Mouse (Mus musculus): ENCODE data around the gene Ramp3. TPM values are rescaled to one million over a fixed set of nuclear protein-coding genes. Genes with fewer than 3 reads are reported as not detected.
A peak's percentile ranks its signal among the peaks of the same experiment; 100 is the strongest.

Ramp3 gene
- polyA plus RNA-seq (2014; fragmentation: Nextera tagmentation; extraction: Ambion mirVana), result 10.4 and 10.6 TPM in 2 replicates

- Histone ChIP-seq H3K9ac (ENCODE audit: low read depth, low read length) (peak within 1 kb of the TSS; percentile 45; the same call in 1 of the 2 replicates), H3K27me3 (ENCODE audit: control insufficient read depth, insufficient read depth, low read length) (no peaks in the 10 kb centered on the region), H3K4me2 (replicated peaks; ENCODE audit: low read depth, low read length) (peak within 1 kb of the TSS; percentile 72), H3K4me3 (ENCODE audit: low read length) (peak within 1 kb of the TSS; percentile 43), H3K36me3 (ENCODE audit: control insufficient read depth, insufficient read depth, low read length) (no peaks in the 10 kb centered on the region), H3K9me3 (ENCODE audit: control insufficient read depth, low read length) (no peaks in the 10 kb centered on the region), H3K4me1 (ENCODE audit: control insufficient read depth, insufficient read depth, low read length) (0 out of 2 replicates have a peak, but pooled peaks cover 3% of the 10 kb centered on the region), H3K27ac (ENCODE audit: low read depth, low read length) (no peak within 1 kb of the TSS)
- ATAC-seq (ENCODE audit: low FRiP score, low TSS enrichment), result peak; percentile 88
- WGBS, result under 1% methylated on average over 18 of the region's 18 CpGs
Observed at GRCm38 (mm10) chr11:6658271-6658670, at the start of gene Ramp3. Ramp3 (plus strand) TSS chr11:6658521.

GRCm38 (mm10) chr11:6615250-6616205 is 42.8 kb upstream of the Ramp3 start:
- no peak overlapping the region for H3K4me3 ChIP-seq (ENCODE audit: low read length)
- WGBS, result 95% methylated on average over 12 of the region's 12 CpGs
- H3K9ac ChIP-seq (ENCODE audit: low read depth, low read length), result no peak overlapping the region
- no peak overlapping the region for H3K4me2 ChIP-seq (replicated peaks; ENCODE audit: low read depth, low read length)
- ATAC-seq (ENCODE audit: low FRiP score, low TSS enrichment), result no peak
- peaks cover 82% of the 10 kb centered on the region for H3K36me3 ChIP-seq (ENCODE audit: control insufficient read depth, insufficient read depth, low read length)
- H3K9me3 ChIP-seq (ENCODE audit: control insufficient read depth, low read length), result no peaks in the 10 kb centered on the region
- H3K4me1 ChIP-seq (ENCODE audit: control insufficient read depth, insufficient read depth, low read length), result no peaks in the 10 kb centered on the region
- no peaks in the 10 kb centered on the region for H3K27me3 ChIP-seq (ENCODE audit: control insufficient read depth, insufficient read depth, low read length)
- H3K27ac ChIP-seq (ENCODE audit: low read depth, low read length), result no peak overlapping the region

DNA sequence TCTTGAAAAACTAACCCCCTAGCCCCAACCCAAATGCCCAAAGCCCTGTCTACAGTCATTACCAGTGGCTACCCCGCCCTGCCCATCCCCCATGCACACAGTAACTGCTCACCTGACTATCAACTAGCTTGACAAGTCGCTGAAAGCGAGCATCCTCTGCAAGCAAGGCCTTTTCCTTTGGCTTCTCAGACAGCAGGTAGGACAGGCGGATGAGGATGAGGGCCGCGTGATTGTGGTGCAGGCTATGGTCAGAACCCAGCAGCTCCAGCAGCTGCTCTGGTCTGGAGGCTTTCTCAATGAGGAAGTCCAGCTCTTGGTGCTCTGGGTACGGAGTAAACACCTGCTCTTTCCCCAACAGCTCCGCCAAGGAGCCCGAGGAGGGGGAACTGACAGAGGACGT is 34.6 kb upstream of the Ramp3 start:
- no peak overlapping the region for H3K4me3 ChIP-seq (ENCODE audit: low read length)
- no peak overlapping the region for H3K27ac ChIP-seq (ENCODE audit: low read depth, low read length)
- H3K9me3 ChIP-seq (ENCODE audit: control insufficient read depth, low read length), result no peaks in the 10 kb centered on the region
- H3K36me3 ChIP-seq (ENCODE audit: control insufficient read depth, insufficient read depth, low read length), result peaks cover 59% of the 10 kb centered on the region
- H3K4me2 ChIP-seq (replicated peaks; ENCODE audit: low read depth, low read length), result no peak overlapping the region
- H3K9ac ChIP-seq (ENCODE audit: low read depth, low read length), result no peak overlapping the region
- WGBS, result 94% methylated on average over 10 of the region's 10 CpGs
- no peaks in the 10 kb centered on the region for H3K27me3 ChIP-seq (ENCODE audit: control insufficient read depth, insufficient read depth, low read length)
- no peak for ATAC-seq (ENCODE audit: low FRiP score, low TSS enrichment)
- peaks cover 19% of the 10 kb centered on the region for H3K4me1 ChIP-seq (ENCODE audit: control insufficient read depth, insufficient read depth, low read length)

DNA sequence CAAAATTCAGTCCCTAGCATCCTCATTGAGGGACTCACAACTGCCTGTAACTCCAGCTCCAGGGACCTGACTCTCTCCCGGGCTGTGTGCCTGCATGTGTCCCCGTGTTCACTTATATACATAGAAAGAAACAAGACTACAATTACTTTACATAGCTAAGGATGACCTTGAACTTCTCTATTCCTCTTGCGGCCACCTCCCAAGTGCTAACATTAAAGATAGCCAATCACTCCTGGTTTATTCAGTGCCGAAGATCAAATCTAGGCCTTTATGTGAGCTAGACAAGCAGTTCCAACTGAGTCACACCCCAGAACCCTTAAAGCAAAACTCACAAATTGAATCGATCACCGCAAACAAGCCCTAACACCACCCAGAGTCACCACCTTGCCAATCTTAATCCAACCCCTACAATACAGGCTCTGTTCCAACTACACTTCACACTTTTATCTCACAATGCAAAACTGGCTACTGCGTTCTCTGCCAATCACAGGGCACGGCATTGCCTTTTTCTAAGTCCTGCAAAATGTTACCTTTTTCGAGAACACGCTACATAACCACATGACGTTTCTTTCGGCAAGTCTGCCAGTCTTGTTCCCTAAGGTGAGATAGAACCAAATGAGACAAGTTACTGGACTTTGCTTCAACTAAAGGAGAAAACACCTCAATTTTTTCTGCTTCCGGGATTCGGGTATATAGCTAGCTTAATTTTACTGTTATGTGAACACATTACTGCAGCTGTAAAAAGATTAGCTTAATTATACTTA is 33.5 kb upstream of the Ramp3 start:
- Histone ChIP-seq H3K9me3 (ENCODE audit: control insufficient read depth, low read length) (no peaks in the 10 kb centered on the region), H3K27ac (ENCODE audit: low read depth, low read length) (no peak overlapping the region), H3K4me3 (ENCODE audit: low read length) (peak overlapping the region; percentile 86), H3K9ac (ENCODE audit: low read depth, low read length) (peak overlapping the region; percentile 71), H3K27me3 (ENCODE audit: control insufficient read depth, insufficient read depth, low read length) (no peaks in the 10 kb centered on the region), H3K4me1 (ENCODE audit: control insufficient read depth, insufficient read depth, low read length) (peaks cover 19% of the 10 kb centered on the region), H3K4me2 (replicated peaks; ENCODE audit: low read depth, low read length) (peak overlapping the region; percentile 64), H3K36me3 (ENCODE audit: control insufficient read depth, insufficient read depth, low read length) (peaks cover 48% of the 10 kb centered on the region)
- no peak for ATAC-seq (ENCODE audit: low FRiP score, low TSS enrichment)
- 69% methylated on average over 14 of the region's 14 CpGs for WGBS

DNA sequence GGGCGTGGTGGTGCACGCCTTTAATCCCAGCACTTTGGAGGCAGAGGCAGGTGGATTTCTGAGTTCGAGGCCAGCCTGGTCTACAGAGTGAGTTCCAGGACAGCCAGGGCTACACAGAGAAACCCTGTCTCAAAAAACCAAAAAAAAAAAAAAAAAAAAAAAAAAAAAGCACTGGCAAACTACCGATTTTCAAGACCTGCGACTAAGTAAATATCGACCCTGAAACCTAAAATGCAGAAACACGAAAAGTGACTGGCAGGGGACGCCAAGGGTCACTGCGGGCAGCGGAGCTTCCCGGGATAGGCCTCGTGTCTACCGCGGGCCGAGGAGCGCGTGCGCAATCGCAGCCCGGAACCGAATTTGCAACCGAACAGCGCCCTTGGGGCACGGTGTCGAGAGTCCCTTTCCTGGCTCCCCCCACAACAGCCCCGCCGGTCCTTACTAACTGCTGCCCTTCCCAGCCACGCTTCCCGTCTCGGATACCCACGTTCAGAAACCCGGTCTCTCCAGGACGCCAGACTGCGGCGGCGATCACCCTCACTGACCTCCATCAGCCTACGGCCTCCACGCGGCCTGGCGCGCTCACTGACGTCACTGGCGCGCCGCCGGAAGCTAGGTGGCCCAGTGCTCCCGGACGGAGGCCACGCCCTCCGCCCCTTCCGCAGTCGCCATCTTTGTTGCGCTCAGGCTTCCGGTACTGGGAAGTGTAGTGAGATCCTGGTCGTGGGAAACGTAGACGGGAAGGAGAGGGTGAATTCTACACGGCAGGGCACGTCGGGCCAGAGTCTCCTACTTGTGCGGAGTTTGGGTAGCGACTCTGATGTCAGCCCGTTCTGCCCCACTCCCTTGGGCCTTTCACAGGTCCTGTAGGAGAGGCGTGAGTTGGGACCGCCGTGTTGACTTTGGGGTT is 32.6 kb upstream of the Ramp3 start, which contains the start of gene Tbrg4:
TSS of gene Tbrg4 (minus strand) at position 590 of the 910 bp plus-strand sequence.
- Histone ChIP-seq H3K9me3 (ENCODE audit: control insufficient read depth, low read length) (no peaks in the 10 kb centered on the region), H3K36me3 (ENCODE audit: control insufficient read depth, insufficient read depth, low read length) (peaks cover 39% of the 10 kb centered on the region), H3K27ac (ENCODE audit: low read depth, low read length) (peak within 1 kb of the TSS; percentile 89), H3K4me2 (replicated peaks; ENCODE audit: low read depth, low read length) (peak within 1 kb of the TSS; percentile 71), H3K9ac (ENCODE audit: low read depth, low read length) (peak within 1 kb of the TSS; percentile 71), H3K4me3 (ENCODE audit: low read length) (peak within 1 kb of the TSS; percentile 86), H3K4me1 (ENCODE audit: control insufficient read depth, insufficient read depth, low read length) (peaks cover 19% of the 10 kb centered on the region), H3K27me3 (ENCODE audit: control insufficient read depth, insufficient read depth, low read length) (no peaks in the 10 kb centered on the region)
- WGBS, result under 1% methylated on average over 65 of the region's 66 CpGs
- ATAC-seq (ENCODE audit: low FRiP score, low TSS enrichment), result peak; percentile 92

DNA sequence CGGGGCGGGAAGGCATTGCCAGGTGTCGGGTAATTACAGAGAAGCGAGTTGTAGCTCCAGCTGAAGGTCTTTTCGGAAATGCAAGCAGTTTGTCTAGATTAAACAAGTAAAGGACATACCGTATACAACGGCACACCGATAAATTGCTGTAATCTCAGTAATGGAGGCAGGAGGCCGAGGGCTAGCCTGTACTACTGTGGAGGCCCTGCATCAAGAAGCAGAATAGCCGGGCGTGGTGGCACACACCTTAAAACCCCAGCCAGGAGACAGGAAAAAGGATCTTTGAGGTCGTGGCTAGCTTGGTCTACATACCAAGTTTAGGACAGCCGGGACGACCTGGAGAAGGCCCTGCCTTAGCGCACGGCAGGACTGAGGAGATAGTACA is 31.9 kb upstream of the Ramp3 start:
- 15% methylated on average over 16 of the region's 16 CpGs for WGBS
- peak; percentile 13 for ATAC-seq (ENCODE audit: low FRiP score, low TSS enrichment)
- Histone ChIP-seq H3K4me2 (replicated peaks; ENCODE audit: low read depth, low read length) (peak overlapping the region; percentile 71), H3K27ac (ENCODE audit: low read depth, low read length) (peak overlapping the region; percentile 89), H3K9ac (ENCODE audit: low read depth, low read length) (peak overlapping the region; percentile 71), H3K27me3 (ENCODE audit: control insufficient read depth, insufficient read depth, low read length) (no peaks in the 10 kb centered on the region), H3K9me3 (ENCODE audit: control insufficient read depth, low read length) (no peaks in the 10 kb centered on the region), H3K4me3 (ENCODE audit: low read length) (peak overlapping the region; percentile 86), H3K4me1 (ENCODE audit: control insufficient read depth, insufficient read depth, low read length) (peaks cover 19% of the 10 kb centered on the region), H3K36me3 (ENCODE audit: control insufficient read depth, insufficient read depth, low read length) (peaks cover 32% of the 10 kb centered on the region)

DNA sequence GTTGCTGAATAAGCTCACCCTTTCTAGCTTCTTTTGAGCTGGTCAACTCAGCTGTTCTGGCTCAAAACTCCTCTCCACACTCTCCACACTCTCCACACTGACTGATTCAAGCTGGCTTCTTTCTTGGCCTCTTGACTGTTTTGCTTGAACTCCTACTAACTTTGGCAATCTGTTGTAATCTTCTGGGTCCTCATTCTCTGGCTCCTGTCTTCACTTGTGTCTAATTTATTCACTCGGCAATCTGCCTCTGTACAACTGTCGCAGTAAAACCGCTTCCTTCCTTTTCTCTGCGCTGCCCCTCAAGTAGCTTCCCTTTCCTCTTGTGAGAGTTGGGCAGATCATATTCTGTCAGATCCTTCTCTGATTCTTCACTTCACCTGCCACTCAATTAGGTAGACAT is 30.6 kb upstream of the Ramp3 start:
- H3K4me1 ChIP-seq (ENCODE audit: control insufficient read depth, insufficient read depth, low read length), result peaks cover 19% of the 10 kb centered on the region
- no peaks in the 10 kb centered on the region for H3K27me3 ChIP-seq (ENCODE audit: control insufficient read depth, insufficient read depth, low read length)
- H3K27ac ChIP-seq (ENCODE audit: low read depth, low read length), result no peak overlapping the region
- H3K36me3 ChIP-seq (ENCODE audit: control insufficient read depth, insufficient read depth, low read length), result peaks cover 19% of the 10 kb centered on the region
- WGBS, result 80% methylated on average over 4 of the region's 4 CpGs
- ATAC-seq (ENCODE audit: low FRiP score, low TSS enrichment), result no peak
- H3K9me3 ChIP-seq (ENCODE audit: control insufficient read depth, low read length), result no peaks in the 10 kb centered on the region
- no peak overlapping the region for H3K4me2 ChIP-seq (replicated peaks; ENCODE audit: low read depth, low read length)
- H3K9ac ChIP-seq (ENCODE audit: low read depth, low read length), result no peak overlapping the region
- no peak overlapping the region for H3K4me3 ChIP-seq (ENCODE audit: low read length)

- Histone ChIP-seq H3K27ac (ENCODE audit: low read depth, low read length) (no peak overlapping the region), H3K9me3 (ENCODE audit: control insufficient read depth, low read length) (no peaks in the 10 kb centered on the region), H3K4me2 (replicated peaks; ENCODE audit: low read depth, low read length) (no peak overlapping the region), H3K27me3 (ENCODE audit: control insufficient read depth, insufficient read depth, low read length) (no peaks in the 10 kb centered on the region), H3K36me3 (ENCODE audit: control insufficient read depth, insufficient read depth, low read length) (peaks cover 11% of the 10 kb centered on the region), H3K4me1 (ENCODE audit: control insufficient read depth, insufficient read depth, low read length) (peaks cover 19% of the 10 kb centered on the region), H3K9ac (ENCODE audit: low read depth, low read length) (no peak overlapping the region), H3K4me3 (ENCODE audit: low read length) (no peak overlapping the region)
- 12% methylated on average over 4 of the region's 4 CpGs for WGBS
- no peak; the same call in 1 of the 2 replicates for ATAC-seq (ENCODE audit: low FRiP score, low TSS enrichment)
Observed at GRCm38 (mm10) chr11:6628568-6628967, 29.8 kb upstream of the Ramp3 start.

All from kidney, embryonic 14.5 days (tissue).